Mouse (Mus musculus) intestine, embryonic 15.5 days (tissue): ENCODE measurements around the gene Ap1m1. TPM values are rescaled to one million over a fixed set of nuclear protein-coding genes. Genes with fewer than 3 reads are reported as not detected.

Source experiments
- ATAC-seq: fragments of 200-750 bp; cut with Nextera tagmentation; 2 replicates; pipeline ENCODE4 v1.8.0; 2017; ENCODE audit warnings: moderate TSS enrichment, moderate library complexity
- H3K27ac ChIP-seq: fragments of 300-500 bp; sonication (generic); 2 replicates; pipeline ENCODE4 v1.5.1; 2015; ENCODE audit warnings: mild to moderate bottlenecking, inconsistent platforms
- H3K27me3 ChIP-seq: fragments of 300-500 bp; sonication (generic); replicated peaks from 2 replicates; pipeline ENCODE4 v1.6.1; 2015; ENCODE audit warnings: inconsistent platforms
- H3K36me3 ChIP-seq: fragments of 300-500 bp; sonication (generic); 2 replicates; pipeline ENCODE4 v1.6.1; 2015; ENCODE audit warnings: inconsistent platforms
- H3K4me1 ChIP-seq: fragments of 300-500 bp; sonication (generic); replicated peaks from 2 replicates; pipeline ENCODE4 v1.6.1; 2015; ENCODE audit warnings: inconsistent platforms
- H3K4me2 ChIP-seq: fragments of 300-500 bp; sonication (generic); replicated peaks from 2 replicates; pipeline ENCODE4 v1.6.1; 2015; ENCODE audit warnings: mild to moderate bottlenecking, inconsistent platforms
- H3K4me3 ChIP-seq: fragments of 300-500 bp; sonication (generic); replicated peaks from 2 replicates; pipeline ENCODE4 v1.5.1; 2015; ENCODE audit warnings: inconsistent platforms
- H3K9ac ChIP-seq: fragments of 300-500 bp; sonication (generic); 2 replicates; pipeline ENCODE4 v1.6.1; 2015; ENCODE audit warnings: inconsistent platforms
- H3K9me3 ChIP-seq: fragments of 300-500 bp; sonication (generic); 2 replicates; pipeline ENCODE4 v1.6.1; 2016; ENCODE audit warnings: inconsistent platforms
- WGBS: fragments of 180-500 bp; shearing (Covaris S2); methylation state at CpG from one replicate; pipeline ENCODE4 v1.1.7; 2015; 5-methylcytosine and 5-hydroxymethylcytosine counted together
- polyA plus RNA-seq: library from polyadenylated mRNA; unstranded; fragments of >200 nt; fragmentation: Nextera tagmentation; extraction: Ambion mirVana; gene quantifications from 2 replicates; pipeline ENCODE4 v1.2.1, GENCODE M21; 2015

Gene Ap1m1
- 96.6 and 104 TPM in 2 replicates for polyA plus RNA-seq

DNA sequence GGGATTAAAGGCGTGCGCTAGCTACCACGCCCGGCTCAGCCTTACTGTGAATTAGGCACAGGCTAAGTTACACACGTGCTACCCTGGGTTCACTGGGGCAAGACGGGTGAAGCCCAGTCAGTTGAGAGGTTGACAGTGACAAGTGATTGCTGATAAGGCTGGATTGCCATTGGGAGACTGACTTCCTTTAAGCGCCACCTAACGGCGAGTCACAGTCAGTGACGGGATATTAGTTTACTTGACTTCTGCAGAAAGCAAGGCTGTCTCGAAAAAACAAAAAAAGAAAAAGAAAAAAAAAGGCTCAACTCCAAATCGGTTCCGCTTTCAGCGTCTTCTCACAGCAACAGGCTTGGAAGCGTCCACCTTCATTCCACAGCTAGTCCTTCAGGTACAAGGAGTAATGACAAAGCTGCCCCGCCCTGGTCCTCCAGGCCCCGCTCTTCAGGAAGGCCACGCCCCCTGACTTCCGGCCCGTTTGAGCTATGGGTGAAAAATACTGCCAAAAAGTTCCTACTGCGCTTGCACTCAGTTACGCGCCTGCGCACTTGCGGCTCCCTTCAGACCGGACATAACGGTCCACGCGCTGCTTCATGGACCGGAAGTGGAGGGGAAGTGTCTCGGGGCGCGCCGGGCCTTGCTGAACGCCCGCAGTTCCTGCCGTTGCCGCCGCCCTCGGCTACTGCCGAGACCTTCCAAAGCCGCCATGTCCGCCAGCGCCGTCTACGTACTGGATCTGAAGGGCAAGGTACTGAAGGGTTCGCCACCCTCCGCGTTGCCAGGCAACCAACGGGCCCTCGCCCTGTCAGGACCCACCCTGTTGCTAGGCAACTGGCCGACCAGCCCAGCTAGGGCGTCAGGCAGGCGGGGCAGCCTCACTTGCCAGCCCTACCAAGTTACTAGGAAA, at the start of gene Ap1m1:
Gene Ap1m1, plus strand, starts transcription at position 520 of the 904 bp plus-strand sequence.
- H3K27ac ChIP-seq = peak within 1 kb of the TSS; percentile 94
- no peaks in the 10 kb centered on the region for H3K36me3 ChIP-seq
- H3K27me3 ChIP-seq = no peaks in the 10 kb centered on the region
- peak within 1 kb of the TSS; percentile 65 for H3K4me3 ChIP-seq
- peak; percentile 96 for ATAC-seq
- WGBS = 1% methylated on average over 54 of the region's 54 CpGs
- H3K9me3 ChIP-seq = no peaks in the 10 kb centered on the region
- peaks cover 14% of the 10 kb centered on the region for H3K4me1 ChIP-seq
- peak within 1 kb of the TSS; percentile 66 for H3K4me2 ChIP-seq
- H3K9ac ChIP-seq = peak within 1 kb of the TSS; percentile 56

DNA sequence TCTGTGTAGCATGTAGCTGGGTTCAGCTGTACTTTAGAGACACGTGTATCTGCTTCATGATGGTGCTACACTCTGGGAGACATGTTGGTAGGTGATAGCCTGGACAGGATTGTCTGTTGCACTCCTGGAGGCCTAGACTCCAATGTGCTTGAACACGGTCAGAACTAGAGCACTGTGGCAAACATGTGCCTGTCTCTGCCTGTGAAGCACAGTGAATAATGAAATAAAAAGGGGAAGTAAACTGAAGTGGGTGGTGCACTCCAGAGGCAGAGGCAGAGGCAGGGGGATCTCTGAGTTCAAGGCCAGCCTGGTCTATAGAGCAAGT, 49.6 kb upstream of the Ap1m1 start:
- Histone ChIP-seq H3K4me3 (0 out of 2 replicates have a peak overlapping the region, but pooled peaks have one; percentile 14), H3K27ac (peak overlapping the region; percentile 66; the same call in 1 of the 2 replicates), H3K9me3 (no peaks in the 10 kb centered on the region), H3K9ac (no peak overlapping the region), H3K36me3 (no peaks in the 10 kb centered on the region), H3K27me3 (no peaks in the 10 kb centered on the region), H3K4me2 (peak overlapping the region; percentile 37), H3K4me1 (no peaks in the 10 kb centered on the region)
- ATAC-seq = no peak
- WGBS = 71% methylated on average over 2 of the region's 2 CpGs

DNA sequence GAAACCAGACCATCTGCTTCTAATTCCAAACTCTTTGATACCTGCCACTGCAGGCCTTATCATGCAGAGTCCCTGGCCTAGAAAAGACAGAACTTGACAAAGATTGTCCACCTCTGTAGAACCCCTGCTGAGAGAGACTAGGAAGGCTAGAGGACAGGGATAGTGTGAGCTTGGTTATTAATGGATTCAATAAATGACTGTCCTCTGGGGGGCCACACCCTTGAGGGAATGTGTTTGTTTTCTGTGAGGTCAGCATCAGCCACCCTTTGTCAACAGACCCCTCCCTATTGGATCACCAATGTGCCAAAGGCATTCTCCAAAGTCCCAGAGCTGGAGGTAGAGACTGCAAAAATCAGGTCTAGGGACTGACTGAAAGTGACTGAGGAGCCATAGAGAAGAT, 47.8 kb upstream of the Ap1m1 start:
- no peak overlapping the region for H3K4me2 ChIP-seq
- H3K36me3 ChIP-seq = no peaks in the 10 kb centered on the region
- H3K4me1 ChIP-seq = no peaks in the 10 kb centered on the region
- no peak for ATAC-seq
- no peak overlapping the region for H3K9ac ChIP-seq
- H3K9me3 ChIP-seq = no peaks in the 10 kb centered on the region
- no peak overlapping the region for H3K4me3 ChIP-seq
- no peak overlapping the region for H3K27ac ChIP-seq
- no peaks in the 10 kb centered on the region for H3K27me3 ChIP-seq

DNA sequence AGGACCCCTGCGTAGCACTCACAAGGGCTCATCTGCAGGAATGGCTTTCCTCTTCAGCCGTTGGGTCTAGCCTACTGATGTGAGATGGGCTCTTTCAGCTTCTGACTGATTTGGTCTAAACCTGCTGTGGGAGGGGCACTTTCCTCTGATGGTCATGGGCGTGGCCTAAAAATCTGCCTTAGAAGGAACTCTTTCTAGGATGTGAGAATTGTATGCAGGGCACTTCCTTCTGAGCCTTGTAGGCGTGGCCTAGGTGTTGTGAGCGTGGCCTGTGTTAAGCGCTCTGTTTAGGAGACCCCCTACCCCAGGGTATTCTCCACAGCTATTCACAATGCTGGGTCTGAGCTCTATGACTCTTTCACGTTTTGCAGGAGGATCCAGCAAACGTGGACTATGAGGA, 41.8 kb upstream of the Ap1m1 start:
- Histone ChIP-seq H3K9ac (no peak overlapping the region), H3K9me3 (0 out of 2 replicates have a peak, but pooled peaks cover 8% of the 10 kb centered on the region), H3K4me2 (no peak overlapping the region), H3K27ac (no peak overlapping the region), H3K4me1 (no peaks in the 10 kb centered on the region), H3K27me3 (no peaks in the 10 kb centered on the region), H3K4me3 (no peak overlapping the region), H3K36me3 (no peaks in the 10 kb centered on the region)
- WGBS = 68% methylated on average over 8 of the region's 8 CpGs
- ATAC-seq = no peak

DNA sequence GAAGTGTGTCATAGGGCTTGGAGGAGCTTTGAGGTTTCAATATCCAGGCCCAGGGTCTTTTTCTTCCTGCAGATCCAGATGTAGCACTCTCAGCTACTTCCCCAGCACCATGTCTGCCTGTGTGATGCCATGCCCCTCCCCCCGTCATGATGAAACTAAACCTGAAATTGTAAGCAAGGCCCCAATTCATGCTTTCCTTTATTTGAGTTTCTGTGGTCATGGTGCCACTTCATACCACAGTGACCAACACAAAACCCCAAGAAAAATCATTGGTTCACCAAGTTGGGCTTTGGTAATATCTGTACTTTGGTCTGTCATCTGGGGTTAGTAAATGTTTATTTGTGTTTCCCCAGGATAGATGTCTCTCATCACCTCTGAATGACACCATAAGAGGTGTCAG, 31.2 kb upstream of the Ap1m1 start:
- H3K27me3 ChIP-seq = 0 out of 2 replicates have a peak, but pooled peaks cover 2% of the 10 kb centered on the region
- H3K9ac ChIP-seq = no peak overlapping the region
- H3K4me2 ChIP-seq = no peak overlapping the region
- H3K4me1 ChIP-seq = no peaks in the 10 kb centered on the region
- no peaks in the 10 kb centered on the region for H3K9me3 ChIP-seq
- no peak overlapping the region for H3K4me3 ChIP-seq
- no peak overlapping the region for H3K27ac ChIP-seq
- no peak for ATAC-seq
- H3K36me3 ChIP-seq = no peaks in the 10 kb centered on the region
- WGBS = 72% methylated on average over 1 of the region's 1 CpGs

DNA sequence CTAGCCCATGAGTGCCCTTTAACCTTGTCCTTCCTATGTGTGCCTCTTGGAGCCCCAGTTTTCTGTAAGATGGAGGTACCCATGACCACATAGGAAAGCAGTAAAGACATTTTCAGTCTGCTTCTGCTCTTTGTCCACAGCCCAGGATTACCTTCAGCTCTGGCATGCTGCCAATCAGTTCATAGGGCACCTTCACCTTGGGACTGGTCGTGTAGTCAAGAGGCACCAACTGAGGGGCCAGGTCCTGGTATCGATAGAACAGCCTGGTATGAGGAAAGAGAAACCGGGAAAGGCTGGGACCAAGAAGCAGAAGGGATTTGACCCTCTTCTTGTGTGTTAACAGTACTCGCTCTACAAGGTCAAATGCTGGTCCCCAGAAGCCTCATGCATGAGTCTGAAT, 29.6 kb upstream of the Ap1m1 start:
- H3K4me3 ChIP-seq = no peak overlapping the region
- ATAC-seq = peak; percentile 79
- 0 out of 2 replicates have a peak, but pooled peaks cover 2% of the 10 kb centered on the region for H3K27me3 ChIP-seq
- H3K9ac ChIP-seq = no peak overlapping the region
- WGBS = 53% methylated on average over 4 of the region's 4 CpGs
- no peaks in the 10 kb centered on the region for H3K4me1 ChIP-seq
- H3K9me3 ChIP-seq = no peaks in the 10 kb centered on the region
- no peaks in the 10 kb centered on the region for H3K36me3 ChIP-seq
- H3K27ac ChIP-seq = no peak overlapping the region
- no peak overlapping the region for H3K4me2 ChIP-seq

DNA sequence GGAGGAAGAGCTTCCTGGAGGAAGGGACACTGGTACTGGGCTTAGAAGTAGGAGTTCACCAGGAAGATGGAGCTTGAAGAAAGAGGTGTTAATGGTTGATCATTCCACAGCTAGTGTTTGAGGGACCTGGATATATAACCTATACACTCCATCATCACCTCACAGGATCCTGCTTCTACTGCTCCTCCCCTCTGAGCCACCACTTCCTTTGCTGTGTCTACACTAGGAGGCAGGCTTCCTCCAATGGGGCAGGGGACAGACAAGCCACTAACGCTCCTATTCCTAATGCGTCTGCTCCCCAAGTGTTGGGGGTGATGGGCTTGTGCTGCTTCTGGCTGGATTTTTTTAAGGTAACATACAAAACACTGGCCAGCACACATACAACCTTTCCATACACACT, 29.1 kb upstream of the Ap1m1 start:
- peak; percentile 27; the same call in 1 of the 2 replicates for ATAC-seq
- Histone ChIP-seq H3K9ac (no peak overlapping the region), H3K9me3 (no peaks in the 10 kb centered on the region), H3K4me1 (no peaks in the 10 kb centered on the region), H3K4me2 (no peak overlapping the region), H3K4me3 (no peak overlapping the region), H3K27ac (no peak overlapping the region), H3K27me3 (0 out of 2 replicates have a peak, but pooled peaks cover 2% of the 10 kb centered on the region), H3K36me3 (no peaks in the 10 kb centered on the region)
- 67% methylated on average over 2 of the region's 2 CpGs for WGBS

DNA sequence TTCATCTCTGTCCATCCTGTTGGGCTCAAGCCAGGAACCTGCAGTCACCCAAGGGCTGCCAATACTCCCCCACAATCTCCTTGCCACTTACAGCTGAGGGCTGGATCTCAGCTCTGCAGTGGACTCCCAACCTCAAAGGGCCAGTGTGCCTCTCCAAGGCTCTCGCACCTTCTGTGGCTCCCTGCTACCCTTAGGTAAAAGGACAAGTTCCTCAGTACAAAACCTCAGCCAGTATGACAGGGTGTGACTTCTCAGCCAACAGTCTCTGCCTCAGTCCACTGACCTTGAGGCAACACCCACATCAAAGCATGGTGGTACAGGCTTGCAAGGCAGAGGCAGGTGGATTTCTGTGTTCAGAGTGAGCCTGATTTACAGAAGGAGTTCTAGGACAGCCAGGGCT, 28.0 kb upstream of the Ap1m1 start:
- Histone ChIP-seq H3K9ac (no peak overlapping the region), H3K9me3 (no peaks in the 10 kb centered on the region), H3K4me2 (no peak overlapping the region), H3K4me3 (no peak overlapping the region), H3K27ac (no peak overlapping the region), H3K4me1 (no peaks in the 10 kb centered on the region), H3K27me3 (0 out of 2 replicates have a peak, but pooled peaks cover 2% of the 10 kb centered on the region), H3K36me3 (no peaks in the 10 kb centered on the region)
- ATAC-seq = no peak
- WGBS = 68% methylated on average over 1 of the region's 1 CpGs

DNA sequence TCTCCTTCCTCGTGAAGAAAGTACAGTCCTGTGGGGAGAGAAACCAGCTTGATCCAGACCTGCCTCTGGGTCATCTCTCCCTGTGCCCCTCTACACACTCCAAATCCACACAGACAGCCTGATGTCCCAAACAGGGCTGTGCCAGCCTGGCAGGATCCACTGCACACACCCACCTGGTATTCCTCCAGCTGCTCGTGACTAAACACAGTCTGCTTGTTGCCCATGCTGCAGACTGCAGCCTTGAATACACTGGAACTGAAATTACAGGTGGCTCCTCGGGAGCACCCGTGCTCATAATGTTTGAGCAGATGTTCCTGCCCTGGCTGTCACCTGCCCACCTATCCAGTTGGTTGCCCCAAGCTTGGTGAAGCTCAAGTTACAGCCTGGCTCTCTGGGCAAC, 27.1 kb upstream of the Ap1m1 start, which contains the start of gene Cib3:
Gene Cib3, minus strand, starts transcription at position 87 of the 400 bp plus-strand sequence.
- Histone ChIP-seq H3K4me3 (no peak within 1 kb of the TSS), H3K27me3 (0 out of 2 replicates have a peak, but pooled peaks cover 2% of the 10 kb centered on the region), H3K9ac (no peak within 1 kb of the TSS), H3K27ac (no peak within 1 kb of the TSS), H3K9me3 (no peaks in the 10 kb centered on the region), H3K36me3 (no peaks in the 10 kb centered on the region), H3K4me1 (no peaks in the 10 kb centered on the region), H3K4me2 (no peak within 1 kb of the TSS)
- WGBS = 57% methylated on average over 4 of the region's 4 CpGs
- no peak for ATAC-seq

DNA sequence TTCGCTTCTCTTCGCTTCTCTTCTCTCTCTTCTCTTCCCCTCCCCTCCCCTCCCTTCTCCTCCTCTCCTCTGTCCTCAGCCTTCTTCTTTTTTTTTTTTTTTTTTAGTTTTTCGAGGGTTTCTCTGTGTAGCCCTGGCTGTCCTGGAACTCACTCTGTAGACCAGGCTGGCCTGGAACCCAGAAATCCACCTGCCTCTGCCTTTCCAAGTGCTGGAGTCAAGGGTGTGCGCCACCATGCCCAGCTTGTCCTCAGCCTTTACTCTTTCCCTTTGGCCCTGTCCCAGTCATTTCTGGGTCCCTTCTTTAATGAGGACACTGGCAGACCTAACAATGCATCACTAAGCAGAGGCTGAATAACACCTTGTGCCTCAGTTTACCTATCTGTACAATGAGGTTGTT, 26.3 kb upstream of the Ap1m1 start, which contains the start of gene Gm11034:
Gene Gm11034, minus strand, starts transcription at position 101 of the 400 bp plus-strand sequence.
- no peak within 1 kb of the TSS for H3K27ac ChIP-seq
- WGBS = 71% methylated on average over 4 of the region's 4 CpGs
- no peaks in the 10 kb centered on the region for H3K36me3 ChIP-seq
- no peak within 1 kb of the TSS for H3K9ac ChIP-seq
- no peak for ATAC-seq
- 0 out of 2 replicates have a peak, but pooled peaks cover 2% of the 10 kb centered on the region for H3K27me3 ChIP-seq
- H3K9me3 ChIP-seq = no peaks in the 10 kb centered on the region
- no peak within 1 kb of the TSS for H3K4me2 ChIP-seq
- no peak within 1 kb of the TSS for H3K4me3 ChIP-seq
- H3K4me1 ChIP-seq = no peaks in the 10 kb centered on the region

DNA sequence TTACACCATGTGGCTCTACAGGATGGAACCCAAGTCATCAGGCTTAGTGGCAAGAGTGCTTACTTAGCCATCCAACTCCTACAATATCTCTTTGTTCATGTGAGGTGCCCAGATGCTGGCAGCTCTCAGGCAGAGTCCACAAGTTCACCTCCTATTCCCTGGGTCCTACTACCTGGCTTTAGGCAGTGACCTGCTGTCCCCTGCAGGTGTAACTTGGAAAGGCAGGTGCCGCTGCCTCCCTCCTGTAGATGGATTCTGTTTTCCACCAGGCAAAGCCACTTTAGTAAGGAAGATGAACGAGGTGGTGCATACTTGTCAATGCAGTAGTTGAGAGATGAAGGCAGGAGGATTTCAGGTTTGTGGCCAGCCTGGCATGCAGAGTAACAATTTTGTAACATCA, 24.8 kb upstream of the Ap1m1 start:
- 47% methylated on average over 2 of the region's 2 CpGs for WGBS
- no peaks in the 10 kb centered on the region for H3K9me3 ChIP-seq
- no peaks in the 10 kb centered on the region for H3K4me1 ChIP-seq
- H3K4me3 ChIP-seq = no peak overlapping the region
- H3K9ac ChIP-seq = no peak overlapping the region
- no peaks in the 10 kb centered on the region for H3K36me3 ChIP-seq
- no peak for ATAC-seq
- H3K4me2 ChIP-seq = no peak overlapping the region
- 0 out of 2 replicates have a peak, but pooled peaks cover 2% of the 10 kb centered on the region for H3K27me3 ChIP-seq
- H3K27ac ChIP-seq = no peak overlapping the region

DNA sequence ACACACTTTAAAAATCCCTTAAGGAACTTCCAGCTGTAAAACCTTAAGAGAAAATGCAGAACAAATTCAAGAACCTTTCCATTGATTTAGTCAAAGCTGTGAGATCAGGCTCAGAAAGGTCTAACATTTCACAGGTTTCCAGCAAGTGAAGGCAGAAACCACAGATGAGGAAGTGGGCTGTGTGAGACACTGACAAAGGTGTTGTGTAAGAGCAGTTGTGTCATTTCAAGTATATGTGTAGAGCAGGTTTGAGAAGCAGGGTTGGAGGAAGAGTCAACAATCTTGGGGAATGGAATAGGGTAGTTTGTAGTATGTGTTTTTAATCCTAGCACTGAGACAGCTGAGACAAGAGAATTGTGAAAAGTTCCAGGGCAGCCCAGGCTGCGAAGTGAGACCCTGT, 23.9 kb upstream of the Ap1m1 start:
- H3K27ac ChIP-seq = no peak overlapping the region
- no peaks in the 10 kb centered on the region for H3K36me3 ChIP-seq
- H3K4me1 ChIP-seq = peaks cover 7% of the 10 kb centered on the region; the same call in 1 of the 2 replicates
- WGBS = 48% methylated on average over 1 of the region's 1 CpGs
- no peak for ATAC-seq
- H3K27me3 ChIP-seq = 0 out of 2 replicates have a peak, but pooled peaks cover 2% of the 10 kb centered on the region
- H3K4me2 ChIP-seq = no peak overlapping the region
- H3K9me3 ChIP-seq = no peaks in the 10 kb centered on the region
- no peak overlapping the region for H3K4me3 ChIP-seq
- H3K9ac ChIP-seq = no peak overlapping the region
